Mouse (Mus musculus): ENCODE measurements around the gene Nipa1. TPM values are rescaled to one million over a fixed set of nuclear protein-coding genes. Genes with fewer than 3 reads are reported as not detected.

Nipa1 gene
- polyA plus RNA-seq (2017; shearing (Covaris generic)), result 0.10 TPM

DNA sequence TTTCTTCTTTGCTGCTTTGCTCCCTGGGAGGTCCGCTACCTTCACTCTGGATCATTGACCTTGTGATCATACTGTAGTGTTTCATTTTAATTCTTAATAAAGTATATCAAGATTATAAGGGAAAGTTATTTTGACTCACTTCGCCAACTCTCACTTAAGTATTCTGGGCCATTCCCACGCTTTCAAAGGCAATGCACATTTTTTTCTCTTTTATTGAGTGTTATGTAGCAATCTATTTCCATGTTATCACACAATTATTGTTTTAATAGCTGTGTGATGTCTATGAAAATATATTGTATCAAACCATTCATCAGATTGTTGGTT, at the start of gene Nipa1:
Gene Nipa1, minus strand, starts transcription at position 25 of the 324 bp plus-strand sequence.

GRCm38 (mm10) chr7:56049831-56050321, 30.1 kb upstream of the Nipa1 start, which contains the start of gene Herc2:
Gene Herc2, plus strand, starts transcription at chr7:56050196.

DNA sequence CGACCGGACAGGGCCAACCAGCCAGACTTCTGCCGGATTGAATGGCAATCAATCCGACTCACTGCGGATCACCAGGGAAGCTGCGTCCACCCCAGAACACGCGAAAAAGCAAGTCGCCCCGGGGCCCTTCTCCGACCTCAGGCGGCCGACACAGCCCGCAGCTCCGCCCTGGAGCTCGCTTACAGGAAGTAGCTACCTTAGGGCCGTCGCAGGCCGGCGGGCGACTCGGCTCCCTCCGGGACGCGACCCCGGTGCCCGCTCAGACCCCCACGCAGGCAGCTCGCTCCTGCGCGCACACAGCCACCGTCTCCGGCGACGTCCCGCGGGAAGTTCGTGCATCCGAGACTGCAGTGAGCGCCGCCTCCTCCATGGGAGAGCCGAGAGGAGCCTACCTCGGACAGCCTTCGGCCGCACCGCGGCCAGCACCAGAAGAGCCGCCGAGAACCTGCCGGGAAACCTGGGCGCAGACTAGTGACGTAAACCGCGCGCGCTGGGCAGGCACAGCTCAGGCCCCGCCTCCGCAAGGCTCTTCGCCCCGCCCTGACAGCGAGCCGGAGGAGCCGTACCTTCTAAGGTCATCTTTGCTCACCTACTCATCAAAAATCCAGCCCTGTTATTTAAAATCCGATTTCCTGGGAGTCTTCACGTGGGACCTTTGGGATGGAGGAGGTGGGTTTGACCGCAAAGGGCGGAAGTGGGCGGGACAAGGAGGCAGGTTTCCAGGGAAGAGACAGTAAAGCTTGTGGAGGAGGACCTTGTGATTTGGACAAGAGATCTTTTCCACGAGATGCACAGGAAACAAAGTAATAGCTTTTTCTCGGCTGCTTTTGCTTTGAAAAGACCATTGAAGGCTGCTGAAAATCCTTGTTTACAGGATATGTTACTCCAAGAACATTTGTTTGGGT, 57.5 kb downstream of the Nipa1 start, which contains the start of gene Nipa2:
Gene Nipa2, minus strand, starts transcription at position 473 of the 905 bp plus-strand sequence.

Other genes with a start within 250 kb of the Nipa1 start
- 56.1 TPM for gene Tubgcp5, start 225.8 kb downstream of the Nipa1 start, polyA plus RNA-seq (2017; shearing (Covaris generic))
- gene Cyfip1, start 178.2 kb downstream of the Nipa1 start, polyA plus RNA-seq (2017; shearing (Covaris generic)), result 116 TPM
- gene Nipa2, start 57.5 kb downstream of the Nipa1 start, polyA plus RNA-seq (2017; shearing (Covaris generic)), result 32.4 TPM
- 34.7 TPM for gene Herc2, start 30.2 kb upstream of the Nipa1 start, polyA plus RNA-seq (2017; shearing (Covaris generic))
- not detected for gene Oca2, start 219.8 kb upstream of the Nipa1 start, polyA plus RNA-seq (2017; shearing (Covaris generic))